Mouse (Mus musculus) lung, postnatal 0 days (tissue): ENCODE data around the gene Lrrc19. TPM values are rescaled to one million over a fixed set of nuclear protein-coding genes. Genes with fewer than 3 reads are reported as not detected.

Source experiments
- ATAC-seq: fragments of 200-750 bp; cut with Nextera tagmentation; 2 replicates; pipeline ENCODE4 v1.8.0; 2017; ENCODE audit warnings: moderate library complexity
- DNase-seq: peaks from one replicate; pipeline ENCODE4 v3.0.0-alpha.2; 2016; ENCODE audit warnings: low spot score
- H3K27ac ChIP-seq: fragments of 300-500 bp; sonication (generic); 2 replicates; pipeline ENCODE4 v1.5.1; 2014; ENCODE audit warnings: antibody characterized with exemption, mild to moderate bottlenecking, low read length, mixed read lengths
- H3K27me3 ChIP-seq: fragments of 300-500 bp; sonication (generic); replicated peaks from 2 replicates; pipeline ENCODE4 v1.6.1; 2014; ENCODE audit warnings: low read length, mixed read lengths; ENCODE audit not compliant: insufficient read depth
- H3K36me3 ChIP-seq: fragments of 300-500 bp; sonication (generic); 2 replicates; pipeline ENCODE4 v1.6.1; 2014; ENCODE audit warnings: low read length, mixed read lengths; ENCODE audit not compliant: insufficient read depth
- H3K4me1 ChIP-seq: fragments of 300-500 bp; sonication (generic); 2 replicates; pipeline ENCODE4 v1.6.1; 2014; ENCODE audit warnings: antibody characterized with exemption, low read depth, low read length, mixed read lengths; ENCODE audit not compliant: insufficient read depth
- H3K4me2 ChIP-seq: fragments of 300-500 bp; sonication (generic); replicated peaks from 2 replicates; pipeline ENCODE4 v1.6.1; 2014; ENCODE audit warnings: low read depth, mild to moderate bottlenecking, low read length, moderate library complexity, mixed read lengths
- H3K4me3 ChIP-seq: fragments of 300-500 bp; sonication (generic); 2 replicates; pipeline ENCODE4 v1.5.1; 2014; ENCODE audit warnings: low read depth, low read length
- H3K9ac ChIP-seq: fragments of 300-500 bp; sonication (generic); replicated peaks from 2 replicates; pipeline ENCODE4 v1.6.1; 2014; ENCODE audit warnings: low read depth, mild to moderate bottlenecking
- H3K9me3 ChIP-seq: fragments of 300-500 bp; sonication (generic); 2 replicates; pipeline ENCODE4 v1.6.1; 2016; ENCODE audit warnings: low read length, mixed read lengths
- CTCF ChIP-seq: IDR thresholded peaks from 2 replicates; pipeline ENCODE4 v1.5.1; 2016; ENCODE audit warnings: antibody characterized with exemption, mild to moderate bottlenecking
- EP300 ChIP-seq: IDR thresholded peaks from 2 replicates; pipeline ENCODE4 v1.6.1; 2016; ENCODE audit warnings: antibody characterized with exemption, mild to moderate bottlenecking, control low read depth
- WGBS: fragments of 180-500 bp; shearing (Covaris S2); extraction: QIAGEN DNeasy Blood & Tissue Kit; methylation state at CpG from one replicate; pipeline ENCODE4 v1.1.7; 2014; 5-methylcytosine and 5-hydroxymethylcytosine counted together
- microRNA counts: library from miRNA; unstranded; fragments of <30 nt; microRNA quantifications from one replicate; lab custom pipeline; 2015
- microRNA-seq: library from miRNA; unstranded; fragments of <30 nt; microRNA quantifications from one replicate; pipeline ENCODE4, GENCODE M21; 2016
- polyA plus RNA-seq: library from polyadenylated mRNA; unstranded; fragments of >200 nt; fragmentation: Nextera tagmentation; extraction: Ambion mirVana; gene quantifications from 2 replicates; pipeline ENCODE4 v1.2.1, GENCODE M21; 2015

The Lrrc19 gene
- polyA plus RNA-seq, 1 experiment from 2014 or later, result 0.13 TPM

- Histone ChIP-seq H3K36me3 (no peaks in the 10 kb centered on the region), H3K9ac (peak overlapping the region; percentile 83), H3K27ac (peak overlapping the region; percentile 79), H3K9me3 (no peaks in the 10 kb centered on the region), H3K27me3 (no peaks in the 10 kb centered on the region), H3K4me3 (peak overlapping the region; percentile 73), H3K4me2 (peak overlapping the region; percentile 81), H3K4me1 (peaks cover 7% of the 10 kb centered on the region; the same call in 1 of the 2 replicates)
- ATAC-seq (peak; percentile 61), DNase-seq (peak; percentile 61)
- 2% methylated on average over 33 of the region's 33 CpGs for WGBS
- TF ChIP-seq CTCF (no peak), EP300 (no peak)
Observed at GRCm38 (mm10) chr4:94602496-94603030, 47.4 kb downstream of the Lrrc19 start.

GRCm38 (mm10) chr4:94601395-94601794 is 48.5 kb downstream of the Lrrc19 start:
- peaks cover 7% of the 10 kb centered on the region; the same call in 1 of the 2 replicates for H3K4me1 ChIP-seq
- no peak for DNase-seq
- H3K4me2 ChIP-seq, result no peak overlapping the region
- H3K36me3 ChIP-seq, result no peaks in the 10 kb centered on the region
- WGBS, result 67% methylated on average over 4 of the region's 4 CpGs
- no peak overlapping the region for H3K4me3 ChIP-seq
- TF ChIP-seq CTCF, result peak; percentile 45
- TF ChIP-seq EP300, result no peak
- H3K9me3 ChIP-seq, result no peaks in the 10 kb centered on the region
- H3K27me3 ChIP-seq, result no peaks in the 10 kb centered on the region
- no peak for ATAC-seq
- no peak overlapping the region for H3K27ac ChIP-seq
- H3K9ac ChIP-seq, result no peak overlapping the region

GRCm38 (mm10) chr4:94592709-94593108 is 57.2 kb downstream of the Lrrc19 start:
- Histone ChIP-seq H3K4me2 (no peak overlapping the region), H3K27ac (no peak overlapping the region), H3K27me3 (no peaks in the 10 kb centered on the region), H3K9me3 (no peaks in the 10 kb centered on the region), H3K4me1 (peaks cover 8% of the 10 kb centered on the region; the same call in 1 of the 2 replicates), H3K36me3 (no peaks in the 10 kb centered on the region), H3K9ac (no peak overlapping the region), H3K4me3 (no peak overlapping the region)
- no peak for ATAC-seq
- TF ChIP-seq CTCF, result no peak
- no peak for DNase-seq

DNA sequence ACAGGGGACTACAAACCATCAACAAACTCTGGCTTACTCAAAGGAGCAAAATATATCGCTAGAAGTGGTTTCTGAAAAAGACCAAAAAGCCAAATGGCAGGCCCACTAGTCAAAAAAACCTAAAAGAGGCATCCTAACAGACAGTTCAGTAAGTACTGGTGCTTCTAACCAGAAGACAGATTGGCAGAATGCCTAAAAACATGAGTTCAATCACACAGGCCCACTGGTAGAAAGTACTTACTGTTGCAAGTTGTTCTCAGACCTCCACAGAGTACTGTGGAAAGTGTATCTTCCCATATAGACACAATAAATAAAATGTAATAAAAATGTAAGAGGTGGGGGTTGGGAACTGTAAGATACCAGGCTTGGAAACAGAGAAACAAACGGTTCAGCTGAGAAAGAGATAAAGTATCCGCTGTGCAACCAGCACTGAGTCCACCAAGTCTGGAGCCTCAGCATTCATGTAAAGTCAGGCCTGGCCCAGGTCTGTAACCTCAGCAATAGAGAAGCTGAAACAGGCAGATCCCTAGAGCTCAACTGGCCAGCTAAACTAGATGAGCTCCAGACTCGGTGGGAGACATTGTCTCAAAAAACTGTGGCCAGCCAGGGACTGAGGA is 58.1 kb downstream of the Lrrc19 start:
- Histone ChIP-seq H3K36me3 (no peaks in the 10 kb centered on the region), H3K4me2 (no peak overlapping the region), H3K4me3 (no peak overlapping the region), H3K27me3 (no peaks in the 10 kb centered on the region), H3K9ac (no peak overlapping the region), H3K27ac (no peak overlapping the region), H3K4me1 (peaks cover 8% of the 10 kb centered on the region; the same call in 1 of the 2 replicates), H3K9me3 (no peaks in the 10 kb centered on the region)
- no peak for TF ChIP-seq CTCF
- TF ChIP-seq EP300, result no peak
- ATAC-seq, result no peak
- 64% methylated on average over 4 of the region's 4 CpGs for WGBS
- DNase-seq, result no peak

MicroRNA genes within 50 kb of the gene (microRNA counts, 519-probe panel; counts per million panel counts)
- microRNA mmu-miR-872 (lab: Ali Mortazavi, UCI), result 4,431 counts per million, percentile 48 among the panel's probes with 10 or more counts

Small RNAs within 50 kb of the gene (microRNA-seq; reads per million reads assigned to microRNA genes)
- 1,802 reads per million, percentile 80 among the genes with 10 or more reads in this experiment for gene Mir872

Other genes with a start within 250 kb of the Lrrc19 start
- 0.70 and 1.3 TPM in 2 replicates for gene Gm10306, start 93.6 kb downstream of the Lrrc19 start, polyA plus RNA-seq
- 10.6 and 12.9 TPM in 2 replicates for gene Caap1, start 93.3 kb downstream of the Lrrc19 start, polyA plus RNA-seq
- 36.5 and 37.9 TPM in 2 replicates for gene Plaa, start 46.9 kb downstream of the Lrrc19 start, polyA plus RNA-seq
- gene Ift74, start 35.7 kb downstream of the Lrrc19 start, polyA plus RNA-seq, result 22.0 and 24.8 TPM in 2 replicates
- 71.8 and 75.8 TPM in 2 replicates for gene Tek, start 89.1 kb upstream of the Lrrc19 start, polyA plus RNA-seq